Mouse (Mus musculus): ENCODE measurements around the gene Trp53inp2. TPM values are rescaled to one million over a fixed set of nuclear protein-coding genes. Genes with fewer than 3 reads are reported as not detected.

Trp53inp2 gene
- polyA plus RNA-seq, 1 experiment from 2014 or later = 19.9 TPM

MicroRNA genes within 50 kb of the gene (microRNA counts, 519-probe panel; counts per million panel counts)
- 2,201 counts per million, percentile 31 among the panel's probes with 10 or more counts for microRNA mmu-miR-695

Small RNA genes lying within 50 kb of the gene (microRNA-seq; reads per million reads assigned to microRNA genes)
- not detected for gene Mir695

Other genes with a start within 250 kb of the Trp53inp2 start
- 58.4 and 62.2 TPM in 2 replicates for gene Itch, start 247.6 kb upstream of the Trp53inp2 start, polyA plus RNA-seq (2014; fragmentation: Nextera tagmentation; extraction: Ambion mirVana)
- 417 and 449 TPM in 2 replicates for gene Dynlrb1, start 144.5 kb upstream of the Trp53inp2 start, polyA plus RNA-seq (2014; fragmentation: Nextera tagmentation; extraction: Ambion mirVana)
- 211 and 225 TPM in 2 replicates for gene Map1lc3a, start 104.8 kb upstream of the Trp53inp2 start, polyA plus RNA-seq (2014; fragmentation: Nextera tagmentation; extraction: Ambion mirVana)
- 61.6 and 62.5 TPM in 2 replicates for gene Pigu, start 23.6 kb upstream of the Trp53inp2 start, polyA plus RNA-seq (2014; fragmentation: Nextera tagmentation; extraction: Ambion mirVana)
- gene Ncoa6, start 92.8 kb downstream of the Trp53inp2 start, polyA plus RNA-seq (2014; fragmentation: Nextera tagmentation; extraction: Ambion mirVana) = 33.4 and 35.6 TPM in 2 replicates
- gene Acss2, start 136.9 kb downstream of the Trp53inp2 start, polyA plus RNA-seq (2014; fragmentation: Nextera tagmentation; extraction: Ambion mirVana) = 9.5 and 10.8 TPM in 2 replicates
- 2.4 and 2.6 TPM in 2 replicates for gene Ggt7, start 137.2 kb downstream of the Trp53inp2 start, polyA plus RNA-seq (2014; fragmentation: Nextera tagmentation; extraction: Ambion mirVana)
- 24.2 and 26.1 TPM in 2 replicates for gene Gss, start 211.8 kb downstream of the Trp53inp2 start, polyA plus RNA-seq (2014; fragmentation: Nextera tagmentation; extraction: Ambion mirVana)
- 0.39 and 0.76 TPM in 2 replicates for gene Myh7b, start 230.2 kb downstream of the Trp53inp2 start, polyA plus RNA-seq (2014; fragmentation: Nextera tagmentation; extraction: Ambion mirVana)

All from stomach, embryonic 14.5 days (tissue).